Mouse (Mus musculus) cerebral cortex, adult 2 months (tissue): Measurements from ENCODE around the gene Tex14.

ENCODE experiments used
- WGBS: fragments of 180-500 bp; shearing (Covaris S2); methylation state at CpG from one replicate; pipeline ENCODE4 v1.1.7; 2018; 5-methylcytosine and 5-hydroxymethylcytosine counted together

Tex14 gene

GRCm38 (mm10) chr11:87448476-87449199 lies 43.8 kb downstream of the Tex14 start:
- 0% methylated on average over 7 of the region's 32 CpGs for WGBS

GRCm38 (mm10) chr11:87449200-87449547 lies 44.3 kb downstream of the Tex14 start:
- WGBS, result 7% methylated on average over 3 of the region's 3 CpGs

- 50% methylated on average over 5 of the region's 5 CpGs for WGBS
These were observed 45.0 kb downstream of the Tex14 start for GRCm38 (mm10) chr11:87449847-87450246.

GRCm38 (mm10) chr11:87452779-87453178 lies 47.9 kb downstream of the Tex14 start:
- WGBS, result 79% methylated on average over 8 of the region's 8 CpGs

- WGBS, result 25% methylated on average over 13 of the region's 13 CpGs
These were observed 48.6 kb downstream of the Tex14 start for GRCm38 (mm10) chr11:87453216-87454034.

GRCm38 (mm10) chr11:87454035-87454690 lies 49.3 kb downstream of the Tex14 start:
- 94% methylated on average over 2 of the region's 2 CpGs for WGBS

- WGBS, result 97% methylated on average over 5 of the region's 5 CpGs
These were observed 50.7 kb downstream of the Tex14 start for GRCm38 (mm10) chr11:87455573-87455972.

GRCm38 (mm10) chr11:87455984-87456383 lies 51.1 kb downstream of the Tex14 start:
- 97% methylated on average over 4 of the region's 4 CpGs for WGBS

- 95% methylated on average over 6 of the region's 6 CpGs for WGBS
These were observed 55.7 kb downstream of the Tex14 start for GRCm38 (mm10) chr11:87460566-87460965.

GRCm38 (mm10) chr11:87461780-87462460 lies 57.1 kb downstream of the Tex14 start:
- WGBS, result 1% methylated on average over 25 of the region's 58 CpGs

- WGBS, result 6% methylated on average over 9 of the region's 9 CpGs
These were observed 57.8 kb downstream of the Tex14 start for GRCm38 (mm10) chr11:87462461-87463242.

- 48% methylated on average over 5 of the region's 5 CpGs for WGBS
These were observed 58.3 kb downstream of the Tex14 start for GRCm38 (mm10) chr11:87463243-87463540.

GRCm38 (mm10) chr11:87463792-87464430 lies 59.0 kb downstream of the Tex14 start:
- 79% methylated on average over 4 of the region's 4 CpGs for WGBS

GRCm38 (mm10) chr11:87465990-87466593 lies 61.2 kb downstream of the Tex14 start:
- 78% methylated on average over 6 of the region's 6 CpGs for WGBS

- WGBS, result 71% methylated on average over 19 of the region's 19 CpGs
These were observed 62.8 kb downstream of the Tex14 start for GRCm38 (mm10) chr11:87467491-87468277.

GRCm38 (mm10) chr11:87468278-87468655 lies 63.4 kb downstream of the Tex14 start:
- 58% methylated on average over 7 of the region's 7 CpGs for WGBS

- WGBS, result 84% methylated on average over 9 of the region's 9 CpGs
These were observed 63.9 kb downstream of the Tex14 start for GRCm38 (mm10) chr11:87468706-87469315.

- 1% methylated on average over 29 of the region's 63 CpGs for WGBS
These were observed 66.2 kb downstream of the Tex14 start for GRCm38 (mm10) chr11:87470807-87471698.
